Comparison of ENCODE assay signal across 13 mouse cellular contexts in genomic region chr6:12560500-12560899, GRCm38 (mm10).
"Had no signal": no experiment of that assay in that cellular context is flagged by ENCODE, and none has a peak within 500 bp of the region (broad histone marks: within the 10 kb centered on the region; RNA-seq: fewer than 3 reads in every experiment).

No protein-coding gene starts in this region.

- H3K4me2 ChIP-seq: liver, embryonic 12.5 days; stomach, embryonic 15.5 days had no signal

- H3K36me3 ChIP-seq: limb, embryonic 10.5 days; liver, embryonic 12.5 days; stomach, embryonic 15.5 days had no signal

- DNase-seq: kidney, adult 11 months; kidney, adult 9 months; kidney, postnatal 4 days; lung, adult 2 months; lung, postnatal 36 days; thymus, adult 2 months; thymus, postnatal 25 days had no signal

- H3K9ac ChIP-seq: liver, embryonic 12.5 days; stomach, embryonic 15.5 days had no signal

- ATAC-seq: liver, embryonic 12.5 days; lung, postnatal 0 days had no signal

- H3K27ac ChIP-seq: kidney, postnatal 0 days; left cerebral cortex, adult 2 months; limb, embryonic 10.5 days; liver, embryonic 12.5 days; stomach, embryonic 15.5 days had no signal

- H3K4me1 ChIP-seq: liver, embryonic 12.5 days; stomach, embryonic 15.5 days had no signal

- H3K9me3 ChIP-seq: limb, embryonic 10.5 days; liver, embryonic 12.5 days; stomach, embryonic 15.5 days had no signal

- H3K4me3 ChIP-seq: left cerebral cortex, adult 2 months; limb, embryonic 10.5 days; liver, embryonic 12.5 days; stomach, embryonic 15.5 days had no signal

- H3K27me3 ChIP-seq: liver, embryonic 12.5 days; stomach, embryonic 15.5 days had no signal
